Mouse (Mus musculus): ENCODE measurements around the gene Tmem248. TPM values are rescaled to one million over a fixed set of nuclear protein-coding genes. Genes with fewer than 3 reads are reported as not detected.
"Not testable (repeated sequence)": the region's sequence is repeated elsewhere in the genome, so short reads cannot be mapped to it uniquely, and the experiment has no call there.

Tmem248 gene
- total RNA-seq, 2 experiments from 2014 or later: 29.4 to 33.6 TPM

- intact Hi-C loops (cut with DNase I): loop anchor here (10.0 kb wide), 1 partner anchor 1049 kb away; the partner anchor contains the start of gene Galnt17
- DNase-seq: not testable (repeated sequence)
Measured at GRCm38 (mm10) chr5:130255799-130256525, 39.1 kb downstream of the Tmem248 start.

DNA sequence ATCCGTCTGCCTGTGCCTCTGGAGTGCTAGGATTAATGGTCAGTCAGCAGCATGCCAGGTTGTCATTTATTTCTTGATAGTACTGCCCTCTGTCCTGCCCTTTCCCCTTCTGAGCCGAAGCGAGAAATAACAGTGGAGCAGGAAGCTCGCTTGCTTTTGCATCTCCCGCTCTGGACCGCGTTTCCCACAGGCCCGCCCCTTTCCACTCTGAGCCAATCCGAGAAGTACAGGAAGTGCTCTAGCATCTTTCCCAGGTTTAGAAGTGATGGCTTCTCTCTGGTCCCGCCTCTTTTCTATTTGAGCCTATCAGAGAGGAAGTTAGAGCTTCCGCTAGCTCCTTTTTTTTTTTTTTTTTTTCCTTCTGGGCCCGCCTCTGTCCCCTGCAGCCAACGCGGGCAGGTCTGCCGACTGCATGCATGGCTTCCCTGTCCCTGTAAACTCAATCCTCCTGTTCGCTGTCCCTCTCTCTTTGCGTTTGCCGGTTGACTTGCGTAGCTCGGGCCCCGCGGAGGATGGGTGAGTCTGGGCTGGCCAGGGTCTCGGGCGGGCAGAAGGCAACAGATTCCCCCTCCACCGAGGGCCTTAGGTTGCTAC, 39.9 kb downstream of the Tmem248 start:
- peak; percentile 93 for DNase-seq
- intact Hi-C loops (cut with DNase I): loop anchor here (10.0 kb wide), 1 partner anchor 1048 kb away; the partner anchor contains the start of gene Galnt17

DNA sequence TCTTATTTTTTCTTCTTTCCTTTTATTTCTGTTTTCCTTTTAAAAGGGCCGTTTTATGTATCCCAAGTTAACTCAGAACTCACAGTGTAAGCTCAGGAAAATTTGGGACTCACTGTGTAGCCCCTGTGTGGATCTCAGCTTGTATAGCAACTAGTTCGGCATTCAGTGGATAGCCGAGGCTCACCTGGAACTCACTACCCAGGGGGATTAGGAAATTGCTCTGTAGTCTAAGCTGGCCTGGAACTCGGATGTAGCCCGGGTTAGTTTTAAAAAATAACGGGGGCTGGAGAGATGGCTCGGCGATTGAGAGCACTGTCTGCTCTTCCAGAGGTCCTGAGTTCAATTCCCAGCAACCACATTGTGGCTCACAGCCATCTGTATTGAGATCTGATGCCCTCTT, 40.4 kb downstream of the Tmem248 start:
- intact Hi-C loops (cut with DNase I): loop anchor here (10.0 kb wide), 1 partner anchor 1047 kb away; the partner anchor contains the start of gene Galnt17

DNA sequence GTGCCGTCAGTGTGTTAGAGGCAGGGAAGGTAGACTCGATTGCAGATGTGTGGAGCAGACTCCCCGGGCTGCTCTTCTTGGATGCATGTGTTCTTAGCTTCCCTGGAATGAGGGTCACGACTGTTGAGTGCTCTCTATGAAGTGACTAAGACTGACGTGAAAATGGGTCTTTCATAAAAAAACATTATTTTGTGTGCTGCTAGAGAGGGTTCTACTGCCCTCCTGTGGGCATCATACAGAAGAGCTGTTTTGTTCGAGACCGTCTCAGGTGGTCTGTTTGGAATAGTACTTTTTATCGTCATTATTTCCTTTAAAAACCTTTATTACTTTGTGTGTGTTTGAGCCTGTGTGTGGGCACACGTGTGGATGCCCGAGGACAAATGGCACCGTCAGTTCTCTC, 46.6 kb downstream of the Tmem248 start:
- intact Hi-C loops (cut with DNase I): loop anchor here (10.0 kb wide), 1 partner anchor 1161 kb away; no protein-coding TSS in a partner anchor

More for the DNA sequence above, 40.4 kb downstream of the Tmem248 start:
- no peak for DNase-seq

GRCm38 (mm10) chr5:130264433-130265005, 47.6 kb downstream of the Tmem248 start:
- no peak for DNase-seq
- intact Hi-C loops (cut with DNase I): loop anchor here (10.0 kb wide), 1 partner anchor 1160 kb away; no protein-coding TSS in a partner anchor

More for the DNA sequence above, 46.6 kb downstream of the Tmem248 start:
- DNase-seq: no peak

DNA sequence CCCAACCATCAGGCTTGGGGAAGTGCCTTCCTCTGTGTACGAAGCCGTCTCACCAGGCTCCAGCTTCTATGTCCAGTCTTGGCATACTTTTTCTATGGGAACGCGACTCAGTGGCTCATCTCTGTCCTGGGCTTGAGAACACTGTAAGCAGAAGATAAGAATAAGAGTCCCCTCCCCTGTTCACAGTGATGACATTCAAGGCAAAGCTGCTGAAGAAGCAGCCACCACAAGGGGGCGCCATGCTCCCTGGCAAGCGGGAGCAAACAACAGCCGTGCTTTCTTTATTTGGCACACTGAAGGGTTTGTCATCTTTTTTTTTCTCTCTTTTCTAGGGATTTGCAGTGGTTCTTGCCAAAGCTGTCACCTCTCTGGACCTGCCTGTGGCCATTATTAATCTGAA, 49.8 kb downstream of the Tmem248 start:
- intact Hi-C loops (cut with DNase I): loop anchor here (10.0 kb wide), 1 partner anchor 1158 kb away; no protein-coding TSS in a partner anchor
- peak; percentile 56 for DNase-seq

DNA sequence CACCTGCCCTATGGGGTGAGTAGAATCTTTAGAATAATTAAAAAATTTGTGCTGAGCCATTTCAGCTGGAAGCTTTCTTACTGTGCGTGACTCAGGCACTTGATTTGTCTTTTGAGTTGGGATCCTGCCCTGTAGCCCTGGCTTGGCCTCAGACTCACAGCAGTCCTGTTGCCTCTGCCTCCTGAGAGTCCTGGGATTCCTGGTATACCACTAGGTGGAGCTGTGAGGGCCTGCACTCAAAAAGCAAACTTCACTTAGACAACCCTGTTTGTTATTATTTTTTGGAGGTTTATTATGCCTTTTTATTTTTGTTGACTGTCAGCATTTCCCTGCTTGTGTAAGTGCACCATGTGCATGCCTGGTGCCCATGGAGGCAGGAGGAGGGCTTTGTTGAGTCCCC, 50.4 kb downstream of the Tmem248 start:
- peak; percentile 24 for DNase-seq
- intact Hi-C loops (cut with DNase I): loop anchor here (10.0 kb wide), 1 partner anchor 1157 kb away; no protein-coding TSS in a partner anchor

- intact Hi-C loops (cut with DNase I): loop anchor here (10.0 kb wide), 1 partner anchor 1156 kb away; no protein-coding TSS in a partner anchor
- no peak for DNase-seq
Measured at GRCm38 (mm10) chr5:130268976-130269375, 52.1 kb downstream of the Tmem248 start.

DNA sequence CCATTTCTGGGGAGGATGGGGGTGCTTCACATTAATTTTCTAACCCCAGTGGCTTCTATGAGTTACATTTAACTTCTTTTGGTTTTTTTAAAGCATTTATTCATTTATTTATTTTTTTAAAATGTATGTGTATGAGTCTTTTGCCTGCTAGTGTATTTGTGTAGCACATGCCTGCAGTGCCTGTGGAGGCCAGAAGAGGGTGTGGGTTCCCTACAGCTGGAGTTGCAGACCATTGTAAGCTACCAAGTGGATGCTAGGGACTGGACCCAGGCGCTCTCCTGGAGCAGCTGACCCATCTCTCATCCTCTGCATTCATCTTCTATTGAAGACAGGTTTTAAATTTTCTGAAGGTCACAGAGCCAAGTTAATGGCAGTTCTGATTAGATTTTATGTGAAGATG, 55.5 kb downstream of the Tmem248 start:
- DNase-seq: no peak
- intact Hi-C loops (cut with DNase I): loop anchor here (10.0 kb wide), 1 partner anchor 172 kb away; no protein-coding TSS in a partner anchor

- intact Hi-C loops (cut with DNase I): loop anchor here (10.0 kb wide), 1 partner anchor 172 kb away; no protein-coding TSS in a partner anchor
- DNase-seq: no peak
Measured at GRCm38 (mm10) chr5:130273046-130273445, 56.2 kb downstream of the Tmem248 start.

GRCm38 (mm10) chr5:130275509-130275908, 58.6 kb downstream of the Tmem248 start:
- intact Hi-C loops (cut with DNase I): loop anchor here (2.0 to 10.0 kb wide), 2 partner anchors 169 to 577 kb away; no protein-coding TSS in a partner anchor
- DNase-seq: peak; percentile 41

GRCm38 (mm10) chr5:130278011-130278472, 61.2 kb downstream of the Tmem248 start:
- intact Hi-C loops (cut with DNase I): loop anchor here (10.0 kb wide), 1 partner anchor 167 kb away; no protein-coding TSS in a partner anchor
- DNase-seq: no peak

GRCm38 (mm10) chr5:130283079-130283732, 66.3 kb downstream of the Tmem248 start:
- intact Hi-C loops (cut with DNase I): no loop called here
- DNase-seq: no peak

DNA sequence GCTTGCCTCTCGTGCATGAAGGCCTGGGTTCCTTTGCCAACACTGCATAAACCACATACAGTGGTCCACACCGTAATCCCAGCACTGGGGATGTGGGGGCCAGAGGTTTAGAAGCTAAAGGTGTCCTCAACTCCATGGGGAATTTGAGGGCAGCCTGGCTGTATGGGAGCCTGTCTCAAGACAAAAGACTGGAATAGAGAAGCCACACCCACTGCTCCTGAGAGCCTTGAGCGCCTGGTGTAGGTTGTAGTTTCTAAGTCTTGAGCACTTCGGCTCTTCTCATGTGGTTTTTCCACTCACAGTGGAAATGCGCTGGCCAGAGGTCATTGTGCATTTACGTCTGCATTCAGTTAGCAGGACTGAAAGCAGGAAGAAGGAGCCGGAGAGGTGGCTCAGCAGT, 71.2 kb downstream of the Tmem248 start:
- no peak for DNase-seq
- intact Hi-C loops (cut with DNase I): no loop called here

- intact Hi-C loops (cut with DNase I): no loop called here
- no peak for DNase-seq
Measured at GRCm38 (mm10) chr5:130290242-130290641, 73.4 kb downstream of the Tmem248 start.

DNA sequence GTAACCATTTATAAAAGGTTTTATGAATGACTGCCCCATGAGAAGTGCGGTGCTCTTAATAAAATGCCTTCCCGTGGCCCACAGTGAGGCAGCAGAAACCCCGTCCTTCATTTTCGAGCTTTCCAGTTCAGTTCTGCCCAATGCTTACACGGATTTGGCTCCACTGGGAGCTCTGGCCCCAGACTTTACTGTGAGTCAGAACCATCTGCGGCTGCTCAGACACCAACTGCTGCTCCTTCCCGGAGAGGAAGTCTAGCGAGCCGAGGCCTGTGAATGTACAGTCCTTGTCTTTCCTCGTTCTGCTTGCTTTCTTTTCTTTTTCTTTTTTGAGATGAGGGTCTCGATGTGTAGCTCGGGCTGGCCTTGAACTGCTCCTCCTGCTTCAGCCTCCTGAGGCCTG, 73.9 kb downstream of the Tmem248 start:
- intact Hi-C loops (cut with DNase I): no loop called here
- peak; percentile 46 for DNase-seq

- peak; percentile 85 for DNase-seq
- intact Hi-C loops (cut with DNase I): no loop called here
Measured at GRCm38 (mm10) chr5:130292976-130293375, 76.1 kb downstream of the Tmem248 start.
